Mouse (Mus musculus): ENCODE data around the gene Gm20388. TPM values are rescaled to one million over a fixed set of nuclear protein-coding genes. Genes with fewer than 3 reads are reported as not detected.

The Gm20388 gene
- polyA plus RNA-seq, 1 experiment from 2014 or later = 4.4 TPM

- no peaks in the 10 kb centered on the region for H3K9me3 ChIP-seq
- H3K27ac ChIP-seq = no peak overlapping the region
- no peak overlapping the region for H3K4me3 ChIP-seq (replicated peaks)
- H3K4me1 ChIP-seq (replicated peaks) = peaks cover 10% of the 10 kb centered on the region
- H3K27me3 ChIP-seq = no peaks in the 10 kb centered on the region
- H3K36me3 ChIP-seq = peaks cover 13% of the 10 kb centered on the region
- H3K9ac ChIP-seq (replicated peaks) = no peak overlapping the region
- no peak for ATAC-seq
- no peak overlapping the region for H3K4me2 ChIP-seq (replicated peaks)
- 83% methylated on average over 3 of the region's 3 CpGs for WGBS
Observed at GRCm38 (mm10) chr8:122966638-122967037, 3056.0 kb downstream of the Gm20388 start.

GRCm38 (mm10) chr8:122968145-122968544, 3057.5 kb downstream of the Gm20388 start:
- no peak overlapping the region for H3K4me3 ChIP-seq (replicated peaks)
- H3K27me3 ChIP-seq = no peaks in the 10 kb centered on the region
- peaks cover 13% of the 10 kb centered on the region for H3K36me3 ChIP-seq
- no peak overlapping the region for H3K4me2 ChIP-seq (replicated peaks)
- no peaks in the 10 kb centered on the region for H3K9me3 ChIP-seq
- no peak overlapping the region for H3K27ac ChIP-seq
- H3K4me1 ChIP-seq (replicated peaks) = no peaks in the 10 kb centered on the region
- 98% methylated on average over 3 of the region's 3 CpGs for WGBS
- H3K9ac ChIP-seq (replicated peaks) = no peak overlapping the region
- ATAC-seq = no peak

DNA sequence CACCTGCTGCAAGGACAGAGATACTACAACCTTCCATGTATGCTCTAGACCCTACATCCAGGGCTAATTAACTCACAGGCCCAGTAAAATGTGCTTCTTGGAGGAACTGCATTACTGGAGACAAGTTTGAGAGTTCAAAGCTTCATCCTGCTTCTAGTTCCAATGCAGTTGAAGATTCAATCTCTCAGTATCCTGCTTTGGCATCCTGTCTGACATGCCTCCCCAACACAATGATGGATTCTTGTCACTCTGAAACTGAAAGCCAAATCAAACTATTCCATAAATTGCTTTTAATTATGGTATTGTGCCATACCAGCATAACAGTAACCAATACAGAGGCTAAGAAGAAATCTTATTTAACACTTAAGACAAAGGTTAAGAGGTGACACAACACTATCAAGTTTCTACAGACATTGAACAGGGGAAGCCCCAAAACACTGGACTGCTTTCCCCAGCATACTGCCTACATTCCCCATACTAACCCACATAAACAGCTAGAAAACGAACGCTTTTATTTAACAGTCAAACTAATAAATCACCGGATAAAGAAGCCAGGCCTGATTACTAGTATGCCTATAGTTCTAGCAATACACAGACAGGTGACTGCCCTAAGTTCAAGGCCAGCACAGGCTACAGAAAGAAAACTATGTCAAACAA, 3059.5 kb downstream of the Gm20388 start:
- Histone ChIP-seq H3K9me3 (no peaks in the 10 kb centered on the region), H3K4me3 (replicated peaks) (no peak overlapping the region), H3K27me3 (no peaks in the 10 kb centered on the region), H3K4me2 (replicated peaks) (no peak overlapping the region), H3K36me3 (peaks cover 13% of the 10 kb centered on the region), H3K9ac (replicated peaks) (no peak overlapping the region), H3K27ac (no peak overlapping the region), H3K4me1 (replicated peaks) (no peaks in the 10 kb centered on the region)
- 95% methylated on average over 3 of the region's 3 CpGs for WGBS
- ATAC-seq = no peak

- WGBS = 97% methylated on average over 4 of the region's 4 CpGs
- Histone ChIP-seq H3K27me3 (no peaks in the 10 kb centered on the region), H3K9ac (replicated peaks) (no peak overlapping the region), H3K4me2 (replicated peaks) (no peak overlapping the region), H3K27ac (no peak overlapping the region), H3K36me3 (no peaks in the 10 kb centered on the region), H3K9me3 (no peaks in the 10 kb centered on the region), H3K4me1 (replicated peaks) (peaks cover 6% of the 10 kb centered on the region; the same call in 1 of the 2 replicates), H3K4me3 (replicated peaks) (no peak overlapping the region)
- no peak for ATAC-seq
Observed at GRCm38 (mm10) chr8:122976046-122976445, 3065.4 kb downstream of the Gm20388 start.

GRCm38 (mm10) chr8:122979424-122979823, 3068.8 kb downstream of the Gm20388 start:
- peaks cover 6% of the 10 kb centered on the region; the same call in 1 of the 2 replicates for H3K4me1 ChIP-seq (replicated peaks)
- no peak for ATAC-seq
- no peaks in the 10 kb centered on the region for H3K36me3 ChIP-seq
- H3K4me3 ChIP-seq (replicated peaks) = no peak overlapping the region
- H3K4me2 ChIP-seq (replicated peaks) = no peak overlapping the region
- H3K9me3 ChIP-seq = no peaks in the 10 kb centered on the region
- no peak overlapping the region for H3K27ac ChIP-seq
- H3K27me3 ChIP-seq = no peaks in the 10 kb centered on the region
- no peak overlapping the region for H3K9ac ChIP-seq (replicated peaks)
- 96% methylated on average over 3 of the region's 3 CpGs for WGBS

DNA sequence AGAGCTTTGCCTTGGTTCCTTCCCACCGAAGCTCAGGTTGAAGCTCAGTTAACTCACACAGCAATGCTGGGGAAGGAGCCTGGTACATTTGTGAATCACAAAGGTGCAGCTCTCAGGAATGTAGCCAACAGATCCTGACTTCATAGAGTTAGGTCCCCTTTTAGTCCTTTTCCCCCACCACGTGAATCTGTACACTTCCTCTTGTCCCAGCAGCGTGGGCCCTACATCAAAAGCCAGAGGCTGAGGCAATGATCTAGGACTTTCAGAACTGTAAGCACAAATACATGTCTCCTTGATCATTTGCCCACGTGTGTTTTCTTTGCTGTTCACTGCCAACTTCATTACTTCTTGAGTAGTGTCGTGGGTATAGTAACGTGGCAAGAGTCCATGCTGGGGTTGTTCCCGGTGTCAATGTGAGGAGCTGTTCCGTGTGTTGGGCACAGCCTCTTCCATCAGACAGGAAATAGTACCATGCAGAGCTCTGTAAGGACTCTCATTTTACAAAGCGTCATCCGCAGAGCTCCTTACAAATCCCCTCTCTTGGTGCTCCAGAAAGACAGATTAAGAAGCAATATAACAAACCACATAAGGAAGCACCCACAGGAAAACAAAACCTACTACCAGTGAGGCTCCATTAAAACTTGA, 3069.3 kb downstream of the Gm20388 start:
- no peaks in the 10 kb centered on the region for H3K9me3 ChIP-seq
- 89% methylated on average over 10 of the region's 10 CpGs for WGBS
- peaks cover 8% of the 10 kb centered on the region for H3K4me1 ChIP-seq (replicated peaks)
- no peak overlapping the region for H3K9ac ChIP-seq (replicated peaks)
- H3K4me3 ChIP-seq (replicated peaks) = no peak overlapping the region
- H3K36me3 ChIP-seq = no peaks in the 10 kb centered on the region
- no peak overlapping the region for H3K4me2 ChIP-seq (replicated peaks)
- ATAC-seq = no peak
- no peak overlapping the region for H3K27ac ChIP-seq
- H3K27me3 ChIP-seq = no peaks in the 10 kb centered on the region

DNA sequence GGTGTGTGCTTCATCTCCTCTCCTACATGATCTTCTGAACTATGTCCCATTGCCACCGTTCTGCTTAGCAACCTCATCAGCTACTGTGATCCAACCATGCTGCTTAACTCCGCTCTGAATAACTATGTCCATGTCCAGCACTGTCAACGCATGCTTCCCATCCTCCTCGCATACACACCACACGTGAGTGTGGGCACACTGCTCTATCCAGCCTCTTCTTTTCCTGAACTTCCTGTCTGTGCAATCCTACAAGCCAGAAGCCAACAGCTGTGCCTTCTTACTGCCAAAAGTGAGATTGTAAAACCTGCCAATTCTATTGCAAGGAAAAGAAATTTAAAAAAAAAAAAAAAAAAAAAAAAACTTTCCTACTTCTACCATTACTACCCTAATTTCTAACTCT, 3071.0 kb downstream of the Gm20388 start:
- Histone ChIP-seq H3K27me3 (no peaks in the 10 kb centered on the region), H3K9ac (replicated peaks) (no peak overlapping the region), H3K36me3 (no peaks in the 10 kb centered on the region)

GRCm38 (mm10) chr8:122983178-122983942, 3072.7 kb downstream of the Gm20388 start:
- no peak overlapping the region for H3K4me2 ChIP-seq (replicated peaks)
- no peaks in the 10 kb centered on the region for H3K27me3 ChIP-seq
- H3K27ac ChIP-seq = no peak overlapping the region
- ATAC-seq = no peak
- no peaks in the 10 kb centered on the region for H3K36me3 ChIP-seq
- peaks cover 22% of the 10 kb centered on the region for H3K4me1 ChIP-seq (replicated peaks)
- H3K9me3 ChIP-seq = no peaks in the 10 kb centered on the region
- WGBS = 91% methylated on average over 19 of the region's 19 CpGs
- H3K9ac ChIP-seq (replicated peaks) = no peak overlapping the region
- no peak overlapping the region for H3K4me3 ChIP-seq (replicated peaks)

More for the DNA sequence above, 3071.0 kb downstream of the Gm20388 start:
- Histone ChIP-seq H3K4me2 (replicated peaks) (no peak overlapping the region), H3K4me3 (replicated peaks) (no peak overlapping the region), H3K4me1 (replicated peaks) (peaks cover 17% of the 10 kb centered on the region), H3K9me3 (no peaks in the 10 kb centered on the region), H3K27ac (no peak overlapping the region)
- WGBS = 93% methylated on average over 5 of the region's 5 CpGs
- ATAC-seq = no peak

DNA sequence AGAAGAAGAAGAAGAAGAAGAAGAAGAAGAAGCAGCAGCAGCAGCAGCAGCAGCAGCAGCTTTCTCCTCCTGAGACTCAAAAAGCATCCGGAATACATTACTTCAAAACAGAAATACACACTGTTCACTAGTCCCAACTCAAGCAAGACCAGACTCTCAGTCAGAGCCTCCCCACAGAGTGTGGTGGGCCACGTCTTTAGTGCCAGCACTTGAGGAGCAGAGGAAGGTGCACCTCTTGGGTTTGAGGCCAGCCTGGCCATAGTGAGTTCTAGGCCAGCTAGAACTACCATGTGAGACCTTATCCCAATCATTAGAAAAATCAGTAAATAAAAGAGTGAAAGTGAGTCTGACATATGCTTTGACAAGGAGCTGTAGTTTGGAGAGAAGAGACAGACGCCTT, 3073.5 kb downstream of the Gm20388 start:
- 92% methylated on average over 3 of the region's 3 CpGs for WGBS
- Histone ChIP-seq H3K4me2 (replicated peaks) (no peak overlapping the region), H3K9ac (replicated peaks) (no peak overlapping the region), H3K27me3 (no peaks in the 10 kb centered on the region), H3K36me3 (no peaks in the 10 kb centered on the region), H3K4me3 (replicated peaks) (no peak overlapping the region), H3K9me3 (no peaks in the 10 kb centered on the region), H3K4me1 (replicated peaks) (peaks cover 16% of the 10 kb centered on the region), H3K27ac (no peak overlapping the region)
- ATAC-seq = no peak

GRCm38 (mm10) chr8:122986501-122987184, 3076.0 kb downstream of the Gm20388 start:
- Histone ChIP-seq H3K36me3 (no peaks in the 10 kb centered on the region), H3K4me3 (replicated peaks) (no peak overlapping the region), H3K9me3 (no peaks in the 10 kb centered on the region), H3K4me1 (replicated peaks) (peaks cover 16% of the 10 kb centered on the region), H3K27me3 (no peaks in the 10 kb centered on the region), H3K4me2 (replicated peaks) (no peak overlapping the region), H3K27ac (no peak overlapping the region), H3K9ac (replicated peaks) (no peak overlapping the region)
- ATAC-seq = no peak
- WGBS = 90% methylated on average over 8 of the region's 8 CpGs

DNA sequence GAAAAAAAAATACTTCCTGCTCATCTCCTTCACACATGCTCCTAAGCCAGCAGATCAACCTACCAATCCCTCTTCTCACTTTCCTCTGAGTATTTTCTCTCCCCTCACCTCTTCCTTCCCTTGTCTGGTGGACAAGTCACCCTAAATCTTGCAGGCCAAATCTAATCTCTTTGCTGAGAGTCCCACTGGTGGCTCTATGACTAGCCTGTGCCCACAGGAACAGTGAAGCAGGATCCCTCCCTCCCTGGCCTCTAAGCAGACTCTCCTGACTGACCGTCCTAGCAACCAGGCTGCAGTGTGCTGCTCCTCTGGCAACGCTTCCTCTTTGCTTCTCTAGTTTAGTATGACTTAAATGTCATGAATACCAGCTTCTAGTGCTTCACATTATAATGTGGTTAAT, 3076.6 kb downstream of the Gm20388 start:
- WGBS = 57% methylated on average over 2 of the region's 2 CpGs

GRCm38 (mm10) chr8:122988955-122989354, 3078.3 kb downstream of the Gm20388 start:
- H3K4me3 ChIP-seq (replicated peaks) = no peak overlapping the region
- H3K4me2 ChIP-seq (replicated peaks) = no peak overlapping the region
- no peaks in the 10 kb centered on the region for H3K36me3 ChIP-seq
- 89% methylated on average over 3 of the region's 3 CpGs for whole genome bisulfite sequencing
- ATAC-seq = no peak
- H3K27ac ChIP-seq = no peak overlapping the region
- H3K27me3 ChIP-seq = no peaks in the 10 kb centered on the region
- peaks cover 28% of the 10 kb centered on the region for H3K4me1 ChIP-seq (replicated peaks)
- H3K9me3 ChIP-seq = no peaks in the 10 kb centered on the region
- no peak overlapping the region for H3K9ac ChIP-seq (replicated peaks)

More for the DNA sequence above, 3076.6 kb downstream of the Gm20388 start:
- H3K9me3 ChIP-seq = no peaks in the 10 kb centered on the region
- no peak for ATAC-seq
- H3K4me3 ChIP-seq (replicated peaks) = no peak overlapping the region
- no peaks in the 10 kb centered on the region for H3K36me3 ChIP-seq
- no peak overlapping the region for H3K4me2 ChIP-seq (replicated peaks)
- no peak overlapping the region for H3K9ac ChIP-seq (replicated peaks)
- H3K27me3 ChIP-seq = no peaks in the 10 kb centered on the region
- H3K4me1 ChIP-seq (replicated peaks) = peaks cover 18% of the 10 kb centered on the region
- H3K27ac ChIP-seq = 0 out of 2 replicates have a peak overlapping the region, but pooled peaks have one; percentile 51

Data from midbrain, embryonic 13.5 days (tissue).